Mouse (Mus musculus) CH12.LX (cell line): ENCODE measurements at regions not wholly inside any gene's neighbourhood (a gene's known extent, or its start where the extent isn't known, plus 50 kb on each side); places are given as distances from the start of the nearest gene placed in this dataset.

Source experiments
- DNase-seq: peaks from one replicate; pipeline ENCODE4 v3.0.0-alpha.2; 2013; ENCODE audit errors: extremely low read depth
- H3K27ac ChIP-seq: 2 replicates; pipeline ENCODE4 v1.5.1; 2012; ENCODE audit warnings: low read depth, mild to moderate bottlenecking, control low read depth, moderate library complexity; ENCODE audit not compliant: insufficient read depth
- H3K27me3 ChIP-seq: replicated peaks from 2 replicates; pipeline ENCODE3; 2012; ENCODE audit warnings: inconsistent platforms
- H3K36me3 ChIP-seq, 2 experiments: replicated peaks in 1 of 2; 2 replicates each; pipeline versions ENCODE3 to v1.6.1; 2012; ENCODE audit warnings: inconsistent platforms in 1 of 2, low read length in 1 of 2, mild to moderate bottlenecking in 1 of 2, mixed read lengths in 1 of 2, moderate library complexity in 1 of 2; ENCODE audit not compliant: control insufficient read depth in 1 of 2, insufficient read depth in 1 of 2
- H3K4me1 ChIP-seq, 2 experiments: 2 replicates each; pipeline ENCODE4 v1.6.1; 2012; ENCODE audit warnings: inconsistent platforms in 1 of 2, moderate library complexity in 1 of 2; ENCODE audit not compliant: insufficient read depth in 2 of 2, control insufficient read depth in 1 of 2
- H3K4me2 ChIP-seq: 2 replicates; pipeline ENCODE4 v1.6.1; 2012; ENCODE audit warnings: low read depth, mild to moderate bottlenecking, control low read depth; ENCODE audit not compliant: poor library complexity, insufficient read depth, severe bottlenecking
- H3K4me3 ChIP-seq, 3 experiments: fragments of 150-350 bp in 1 of 3; sonication (generic) in 1 of 3; replicated peaks in 1 of 3; 2 replicates each; pipeline versions ENCODE3 to v1.5.1; 2011 to 2012; ENCODE audit warnings: low read depth in 2 of 3, low read length in 2 of 3, mild to moderate bottlenecking in 2 of 3, moderate library complexity in 2 of 3, control low read depth in 1 of 3, improper control_type of control experiment in 1 of 3, inconsistent platforms in 1 of 3, mixed read lengths in 1 of 3; ENCODE audit not compliant: poor library complexity in 1 of 3
- H3K79me2 ChIP-seq: replicated peaks from 2 replicates; pipeline ENCODE4 v1.6.1; 2012; ENCODE audit warnings: mild to moderate bottlenecking, moderate library complexity; ENCODE audit not compliant: control insufficient read depth, poor library complexity, insufficient read depth, severe bottlenecking; ENCODE audit errors: extremely low read depth
- H3K9ac ChIP-seq: 2 replicates; pipeline ENCODE4 v1.6.1; 2012; ENCODE audit warnings: low read depth, mild to moderate bottlenecking, control low read depth, moderate library complexity; ENCODE audit not compliant: insufficient read depth
- H3K9me3 ChIP-seq: replicated peaks from 2 replicates; pipeline ENCODE3; 2012; ENCODE audit warnings: low read length, inconsistent platforms, mixed read lengths
- BHLHE40 ChIP-seq: IDR thresholded peaks from 2 replicates; pipeline ENCODE4 v1.6.1; 2011; ENCODE audit warnings: mild to moderate bottlenecking, low read depth, low read length, improper control_type of control experiment
- CHD1 ChIP-seq: IDR thresholded peaks from 2 replicates; pipeline ENCODE4 v1.6.1; 2012; ENCODE audit warnings: low read depth, low read length, improper control_type of control experiment, inconsistent platforms
- CTCF ChIP-seq, 2 experiments: IDR thresholded peaks in 1 of 2; conservative IDR thresholded peaks in 1 of 2; 2 replicates each; pipeline ENCODE4 v1.5.1; 2011 to 2012; ENCODE audit warnings: low read depth in 2 of 2, low read length in 2 of 2, improper control_type of control experiment in 1 of 2, inconsistent platforms in 1 of 2, mild to moderate bottlenecking in 1 of 2, moderate library complexity in 1 of 2
- ETS1 ChIP-seq: conservative IDR thresholded peaks from 2 replicates; pipeline ENCODE4 v1.6.1; 2012; ENCODE audit warnings: low read depth, mild to moderate bottlenecking, inconsistent platforms, low read length, improper control_type of control experiment, moderate library complexity
- GABPA ChIP-seq: IDR thresholded peaks from 2 replicates; pipeline ENCODE4 v1.6.1; 2012; ENCODE audit warnings: low read depth, low read length, improper control_type of control experiment, inconsistent platforms; ENCODE audit not compliant: insufficient replicate concordance
- JUN ChIP-seq: IDR thresholded peaks from 2 replicates; pipeline ENCODE4 v1.6.1; 2011; ENCODE audit warnings: low read depth, mild to moderate bottlenecking, low read length, improper control_type of control experiment, moderate library complexity; ENCODE audit not compliant: insufficient read depth
- JUND ChIP-seq: conservative IDR thresholded peaks from 2 replicates; pipeline ENCODE4 v1.6.1; 2011; ENCODE audit warnings: low read depth, low read length, improper control_type of control experiment
- KAT2A ChIP-seq: IDR thresholded peaks from 2 replicates; pipeline ENCODE4 v1.6.1; 2012; ENCODE audit warnings: low read length, improper control_type of control experiment, inconsistent platforms; ENCODE audit not compliant: insufficient replicate concordance
- MAX ChIP-seq: IDR thresholded peaks from 2 replicates; pipeline ENCODE4 v1.6.1; 2011; ENCODE audit warnings: low read length, improper control_type of control experiment
- MAZ ChIP-seq: IDR thresholded peaks from 2 replicates; pipeline ENCODE4 v1.6.1; 2012; ENCODE audit warnings: low read depth, mild to moderate bottlenecking, inconsistent platforms, low read length, improper control_type of control experiment, moderate library complexity
- MEF2A ChIP-seq: IDR thresholded peaks from 2 replicates; pipeline ENCODE4 v1.6.1; 2014; ENCODE audit warnings: low read depth, mild to moderate bottlenecking, inconsistent platforms, low read length, improper control_type of control experiment, borderline replicate concordance
- MYC ChIP-seq: IDR thresholded peaks from 2 replicates; pipeline ENCODE4 v1.6.1; 2011; ENCODE audit warnings: low read depth, mild to moderate bottlenecking, improper control_type of control experiment, low read length
- NRF1 ChIP-seq: IDR thresholded peaks from 2 replicates; pipeline ENCODE4 v1.6.1; 2014; ENCODE audit warnings: low read depth, mild to moderate bottlenecking, inconsistent platforms, low read length, improper control_type of control experiment, moderate library complexity
- PAX5 ChIP-seq: IDR thresholded peaks from 2 replicates; pipeline ENCODE4 v1.6.1; 2012; ENCODE audit warnings: low read length, inconsistent platforms, mixed read lengths
- POLR2A ChIP-seq: IDR thresholded peaks from 2 replicates; pipeline ENCODE4 v1.6.1; 2011; ENCODE audit warnings: low read depth, mild to moderate bottlenecking, improper control_type of control experiment, low read length
- POLR2AphosphoS2 ChIP-seq: IDR thresholded peaks from 2 replicates; pipeline ENCODE4 v1.6.1; 2011; ENCODE audit warnings: low read depth, low read length, improper control_type of control experiment
- RAD21 ChIP-seq: IDR thresholded peaks from 2 replicates; pipeline ENCODE4 v1.6.1; 2011; ENCODE audit warnings: low read depth, mild to moderate bottlenecking, low read length, improper control_type of control experiment, moderate library complexity
- RCOR1 ChIP-seq: conservative IDR thresholded peaks from 2 replicates; pipeline ENCODE4 v1.6.1; 2012; ENCODE audit warnings: low read depth, mild to moderate bottlenecking, inconsistent platforms, low read length, improper control_type of control experiment
- SIN3A ChIP-seq: IDR thresholded peaks from 2 replicates; pipeline ENCODE4 v1.6.1; 2012; ENCODE audit warnings: low read length, improper control_type of control experiment, inconsistent platforms
- TCF12 ChIP-seq: IDR thresholded peaks from 2 replicates; pipeline ENCODE4 v1.6.1; 2014; ENCODE audit warnings: low read depth, mild to moderate bottlenecking, inconsistent platforms, low read length, improper control_type of control experiment
- UBTF ChIP-seq: IDR thresholded peaks from 2 replicates; pipeline ENCODE4 v1.6.1; 2012; ENCODE audit warnings: low read depth, mild to moderate bottlenecking, inconsistent platforms, low read length, improper control_type of control experiment, moderate library complexity
- USF2 ChIP-seq: conservative IDR thresholded peaks from 2 replicates; pipeline ENCODE4 v1.6.1; 2011; ENCODE audit warnings: low read depth, low read length, improper control_type of control experiment
- ZC3H11A ChIP-seq: IDR thresholded peaks from 2 replicates; pipeline ENCODE4 v1.6.1; 2012; ENCODE audit warnings: low read depth, mild to moderate bottlenecking, inconsistent platforms, low read length, improper control_type of control experiment
- ZKSCAN1 ChIP-seq: IDR thresholded peaks from 2 replicates; pipeline ENCODE4 v1.6.1; 2012; ENCODE audit warnings: low read depth, inconsistent platforms, low read length, improper control_type of control experiment, borderline replicate concordance
- dilution Hi-C: fragments of 300-500 bp; cut with MboI; formaldehyde crosslinking; loops from 2 replicates; pipeline ENCODE4 v1.14.3; 2020; ENCODE audit warnings: low sequenced_read_pairs; ENCODE audit not compliant: extremely low pct_unique_long_range_greater_than_20kb, extremely low pct_ligation_motif_present
- in situ Hi-C: fragments of 300-500 bp; cut with MboI; formaldehyde crosslinking; loops from 3 replicates; pipeline ENCODE4 v1.14.3; 2019; ENCODE audit warnings: low sequenced_read_pairs, low pct_ligation_motif_present, low pct_unique_long_range_greater_than_20kb, mixed read lengths

DNA sequence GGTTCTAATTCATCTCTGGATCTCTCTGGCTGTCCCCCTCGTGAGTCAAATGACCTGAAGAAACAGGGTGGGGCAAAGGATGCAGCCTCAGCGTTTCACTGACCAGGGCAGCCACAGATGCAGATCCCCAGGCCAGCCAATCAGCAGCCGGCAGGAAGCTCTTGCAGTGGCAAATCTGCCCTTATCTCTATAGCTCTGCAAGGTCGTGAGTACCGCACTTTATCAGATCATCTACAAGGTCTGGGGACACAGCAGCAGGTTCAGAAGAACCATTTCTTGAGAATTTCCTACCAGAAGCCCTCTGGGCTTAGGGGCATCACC lies 232.9 kb downstream of the Bcl11b start:
- H3K9me3 ChIP-seq: peaks cover 69% of the 10 kb centered on the region
- H3K36me3 ChIP-seq: no peaks in the 10 kb centered on the region
- H3K27me3 ChIP-seq: no peaks in the 10 kb centered on the region
- H3K27ac ChIP-seq: no peak overlapping the region
- H3K79me2 ChIP-seq: no peaks in the 10 kb centered on the region
- no peak overlapping the region for H3K9ac ChIP-seq
- TF ChIP-seq CTCF (conservative IDR thresholded peaks at IDR 0.05 in 1 of 2, IDR thresholded peaks at IDR 0.05 in 1 of 2; ENCODE audit: low read depth in 2 of 2, low read length in 2 of 2) (no peak), UBTF (no peak), KAT2A (no peak), ZKSCAN1 (no peak), PAX5 (no peak), MYC (no peak), NRF1 (no peak), RAD21 (no peak), POLR2AphosphoS2 (no peak), TCF12 (no peak)
- no peak overlapping the region for H3K4me3 ChIP-seq
- no peaks in the 10 kb centered on the region for H3K4me1 ChIP-seq
- DNase-seq: no peak
- dilution Hi-C loops (no loop called here), in situ Hi-C loops (no loop called here)
- H3K4me2 ChIP-seq: no peak overlapping the region

DNA sequence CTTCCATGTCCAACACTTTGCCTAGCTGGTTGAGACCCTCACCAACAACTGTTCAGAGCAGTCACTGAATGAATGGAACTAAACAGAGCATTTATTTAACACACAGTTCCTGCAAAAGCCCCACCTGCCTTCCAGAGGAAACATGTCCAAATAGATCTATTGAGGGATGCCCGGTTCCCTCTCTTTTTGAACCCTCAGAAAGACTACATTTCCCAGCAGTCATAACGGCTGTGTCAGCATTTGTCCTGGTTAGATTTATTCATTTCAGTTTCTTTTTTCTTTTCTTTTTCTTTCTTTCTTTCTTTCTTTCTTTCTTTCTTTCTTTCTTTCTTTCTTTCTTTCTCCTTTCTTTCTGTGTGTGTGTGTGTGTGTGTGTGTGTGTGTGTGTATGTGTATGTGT lies 232.1 kb downstream of the Bcl11b start:
- in situ Hi-C loops: no loop called here
- Histone ChIP-seq H3K4me1 (no peaks in the 10 kb centered on the region), H3K27ac (no peak overlapping the region), H3K27me3 (no peaks in the 10 kb centered on the region), H3K4me2 (no peak overlapping the region), H3K36me3 (no peaks in the 10 kb centered on the region), H3K4me3 (no peak overlapping the region), H3K9ac (no peak overlapping the region), H3K9me3 (peaks cover 70% of the 10 kb centered on the region), H3K79me2 (no peaks in the 10 kb centered on the region)
- no peak for DNase-seq
- no peak for TF ChIP-seq SIN3A
- no peak for TF ChIP-seq UBTF
- TF ChIP-seq USF2: no peak
- TF ChIP-seq ETS1: no peak
- TF ChIP-seq JUND: no peak
- no peak for TF ChIP-seq GABPA
- TF ChIP-seq ZC3H11A: no peak
- no peak for TF ChIP-seq PAX5
- no peak for TF ChIP-seq MAX
- TF ChIP-seq MEF2A: no peak
- TF ChIP-seq CHD1: no peak
- TF ChIP-seq JUN: no peak
- TF ChIP-seq MAZ: no peak
- TF ChIP-seq ZKSCAN1: no peak
- TF ChIP-seq TCF12: no peak
- no peak for TF ChIP-seq POLR2AphosphoS2
- no peak for TF ChIP-seq CTCF (conservative IDR thresholded peaks at IDR 0.05 in 1 of 2, IDR thresholded peaks at IDR 0.05 in 1 of 2; ENCODE audit: low read depth in 2 of 2, low read length in 2 of 2)
- TF ChIP-seq RCOR1: no peak
- no peak for TF ChIP-seq POLR2A
- TF ChIP-seq BHLHE40: no peak
- dilution Hi-C loops: no loop called here
